Mouse (Mus musculus): ENCODE measurements at regions not wholly inside any gene's neighbourhood (a gene's known extent, or its start where the extent isn't known, plus 50 kb on each side); places are given as distances from the start of the nearest gene placed in this dataset.

GRCm38 (mm10) chr14:97440326-97440725 is 729.2 kb downstream of the Dach1 start:
- DNase-seq: no peak

- no peak for DNase-seq
Measured at GRCm38 (mm10) chr14:97435453-97436233, 733.9 kb downstream of the Dach1 start.

GRCm38 (mm10) chr14:97431221-97431620 is 738.3 kb downstream of the Dach1 start:
- no peak for DNase-seq

- peak in 1 of 2 experiments; percentile 9 for DNase-seq
Measured at GRCm38 (mm10) chr14:97403176-97403795, 766.3 kb downstream of the Dach1 start.

- DNase-seq: no peak
Measured at GRCm38 (mm10) chr14:97396385-97396784, 773.2 kb downstream of the Dach1 start.

GRCm38 (mm10) chr14:97395750-97396377 is 773.7 kb downstream of the Dach1 start:
- DNase-seq: no peak

- no peak for DNase-seq
Measured at GRCm38 (mm10) chr14:97389005-97389404, 780.6 kb downstream of the Dach1 start.

GRCm38 (mm10) chr14:97380131-97380530 is 789.4 kb downstream of the Dach1 start:
- DNase-seq: no peak

GRCm38 (mm10) chr14:97356915-97357314 is 812.6 kb downstream of the Dach1 start:
- no peak for DNase-seq

- no peak for DNase-seq
Measured at GRCm38 (mm10) chr14:97347970-97348369, 821.6 kb downstream of the Dach1 start.

- peak in 1 of 2 experiments; percentile 16 for DNase-seq
Measured at GRCm38 (mm10) chr14:97331388-97331787, 812.5 kb upstream of the Klhl1 start.

GRCm38 (mm10) chr14:97329979-97330378 is 811.1 kb upstream of the Klhl1 start:
- no peak for DNase-seq

- no peak for DNase-seq
Measured at GRCm38 (mm10) chr14:97293109-97293508, 774.2 kb upstream of the Klhl1 start.

GRCm38 (mm10) chr14:97287447-97287846 is 768.5 kb upstream of the Klhl1 start:
- peak in 1 of 2 experiments; percentile 2 for DNase-seq

- DNase-seq: no peak
Measured at GRCm38 (mm10) chr14:97258461-97258860, 739.6 kb upstream of the Klhl1 start.

Data from heart, adult 18-20 months (tissue).